Mouse (Mus musculus) layer of hippocampus, adult 9-11 months (tissue): ENCODE measurements around the gene Fut1.
"Not testable (repeated sequence)": the region's sequence is repeated elsewhere in the genome, so short reads cannot be mapped to it uniquely, and the experiment has no call there.

Experiments
- DNase-seq: peaks from one replicate; pipeline ENCODE4 v3.0.0; 2022

Gene Fut1

GRCm38 (mm10) chr7:45640191-45640957 is 23.3 kb downstream of the Fut1 start:
- DNase-seq, result no peak

DNA sequence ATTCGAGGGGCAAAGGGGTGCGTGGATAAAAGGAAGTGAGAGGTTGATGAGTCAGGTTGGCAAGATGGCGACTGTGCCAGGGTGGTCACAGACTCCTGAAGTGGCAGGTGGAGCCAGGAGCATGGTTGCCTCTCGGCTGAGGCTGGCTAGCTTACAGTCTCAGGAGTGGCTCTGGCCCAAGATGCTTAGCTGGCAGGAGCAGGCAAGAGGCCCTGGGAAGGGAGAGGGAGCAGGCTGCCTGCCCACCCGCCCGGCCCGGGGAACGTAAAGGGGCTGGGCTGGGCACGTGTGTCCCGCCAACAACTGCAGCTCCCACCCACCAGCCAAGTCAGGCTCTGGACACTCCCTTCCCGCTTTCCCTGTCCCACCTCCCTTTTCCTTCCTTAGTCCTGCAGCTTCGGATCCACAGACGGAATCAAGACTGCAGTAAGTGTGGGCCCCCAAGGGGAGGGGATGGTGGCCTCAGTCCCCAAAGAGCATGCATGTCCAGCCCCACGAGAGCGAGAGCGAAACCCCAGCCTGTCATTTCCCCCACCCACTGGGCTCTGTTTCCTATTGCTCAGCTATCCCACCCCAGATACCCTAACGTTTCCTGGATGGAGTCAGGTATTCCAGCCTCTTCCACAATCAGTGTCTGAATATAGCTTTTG is 24.4 kb downstream of the Fut1 start:
- DNase-seq, result no peak

DNA sequence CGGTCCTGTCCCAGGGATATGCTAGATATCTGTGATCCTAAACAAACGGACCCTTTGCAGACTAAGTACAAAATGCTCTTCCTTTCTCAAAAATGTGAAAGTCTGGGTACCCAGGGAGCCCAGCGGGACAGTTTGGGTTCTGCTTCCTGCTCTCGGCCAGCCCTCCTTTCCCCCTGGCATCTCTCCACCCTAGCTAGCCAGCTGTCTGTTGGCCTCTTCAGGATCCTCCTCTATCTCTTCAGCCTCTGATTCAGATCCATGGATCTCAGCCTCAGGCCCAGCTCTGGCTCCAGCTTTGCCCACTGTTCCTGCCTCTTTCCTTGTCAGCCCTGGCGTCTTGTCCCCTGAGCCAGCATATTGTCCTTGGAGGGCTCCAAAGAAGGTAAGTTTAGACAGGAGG is 25.0 kb downstream of the Fut1 start:
- DNase-seq, result no peak

DNA sequence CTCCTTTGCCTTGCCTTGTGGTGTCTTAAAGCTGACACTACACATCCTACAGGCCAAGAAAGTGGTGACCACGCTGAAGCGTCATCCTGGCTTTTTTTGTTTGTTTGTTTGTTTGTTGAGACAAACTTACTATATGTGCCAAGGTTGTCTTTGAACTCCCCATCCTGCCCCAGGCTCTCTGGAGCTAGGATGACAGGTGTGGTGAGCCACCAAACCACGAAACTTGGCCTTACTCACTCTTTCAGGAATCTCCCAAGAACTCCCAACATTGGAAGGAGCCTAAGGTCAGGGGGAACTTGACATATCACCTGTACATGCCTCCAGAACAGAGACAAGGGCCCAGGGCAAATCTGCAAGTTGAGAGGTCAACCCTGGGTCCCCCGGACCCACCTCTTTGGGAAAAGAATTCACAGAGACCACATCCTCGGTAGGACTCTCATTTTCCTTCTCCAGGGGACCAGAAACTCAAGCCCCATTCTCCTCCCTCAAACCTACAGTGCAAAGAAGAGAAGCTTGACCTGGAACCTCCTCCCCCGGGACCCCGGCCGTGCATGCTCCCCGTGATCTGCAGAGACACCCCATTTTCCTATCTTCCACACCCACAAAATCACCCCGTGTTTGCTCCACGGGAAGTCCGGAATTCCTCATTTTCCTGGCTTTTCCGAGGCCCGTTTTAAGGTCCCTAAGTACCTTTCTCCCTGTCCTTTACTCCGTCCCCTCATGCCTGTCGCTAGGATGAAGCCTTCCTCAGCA is 25.6 kb downstream of the Fut1 start:
- DNase-seq, result no peak

DNA sequence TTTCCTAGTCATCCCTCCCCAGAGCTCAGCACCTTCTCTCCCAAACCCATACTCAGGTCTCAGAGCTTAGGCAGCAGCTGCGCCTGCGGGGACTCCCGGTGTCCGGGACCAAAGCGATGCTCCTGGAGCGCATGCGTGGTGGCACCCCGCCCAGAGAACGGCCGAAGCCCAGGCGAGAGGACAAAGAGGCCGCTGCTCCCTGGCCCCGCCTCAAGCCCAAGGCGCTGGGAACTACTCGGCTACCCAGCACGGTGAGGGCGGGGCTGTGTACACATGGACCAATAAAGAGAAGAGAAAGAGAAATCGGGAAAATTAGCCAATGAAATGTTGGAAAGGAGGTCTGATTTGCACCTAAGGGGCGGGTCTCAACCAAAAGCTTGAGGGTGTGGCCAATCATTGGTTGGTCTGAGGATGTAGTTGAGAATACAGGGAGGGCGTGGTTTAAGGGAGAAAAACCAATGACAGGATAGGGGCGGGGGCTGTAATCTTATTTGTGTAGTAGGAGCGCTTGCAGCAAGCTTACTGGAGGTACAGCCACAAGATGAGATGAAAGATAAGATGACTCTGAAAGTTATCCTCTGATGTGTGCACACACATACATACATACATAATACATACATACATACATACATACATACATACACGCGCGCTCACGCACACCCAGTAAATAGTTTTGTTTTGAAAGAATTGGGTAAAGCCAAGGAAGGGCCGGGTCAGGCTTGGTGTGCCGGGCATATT is 26.5 kb downstream of the Fut1 start:
- peak; percentile 96 for DNase-seq

GRCm38 (mm10) chr7:45644183-45644582 is 27.1 kb downstream of the Fut1 start:
- peak; percentile 76 for DNase-seq

DNA sequence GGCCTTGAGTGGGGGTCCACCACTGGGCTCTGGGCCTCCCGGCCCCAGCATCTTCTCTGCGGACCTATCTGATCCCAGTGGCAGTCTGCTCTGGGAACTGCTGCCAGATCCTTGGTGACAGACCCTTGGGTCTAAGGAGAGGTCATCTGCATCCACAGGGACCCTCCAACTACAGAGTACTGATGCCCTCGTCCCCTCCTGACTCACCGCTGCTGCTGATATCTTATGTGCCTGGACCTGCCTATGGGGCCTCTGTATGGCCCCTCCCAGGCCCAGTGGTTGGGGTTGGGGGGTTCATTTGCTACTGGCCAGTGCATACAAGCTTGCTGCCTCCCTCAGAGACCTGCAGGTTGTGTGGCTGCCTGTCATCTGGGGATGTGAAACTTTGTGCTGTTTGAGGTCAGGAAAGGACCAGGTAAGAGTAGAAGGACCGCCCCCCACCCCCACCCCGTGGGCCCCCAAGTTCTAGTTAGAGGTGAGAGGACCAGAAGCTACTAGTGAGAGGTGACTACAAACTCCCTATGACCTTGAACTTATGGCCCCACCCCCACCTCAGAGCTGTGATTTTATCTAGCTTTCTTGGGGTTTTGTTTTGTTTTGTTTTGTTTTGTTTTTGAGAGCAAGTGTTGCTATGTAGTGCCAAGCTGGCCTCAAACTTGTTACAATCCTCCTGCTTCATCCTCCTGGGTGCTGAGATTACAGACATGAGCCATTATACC is 27.9 kb downstream of the Fut1 start:
- DNase-seq, result no peak

DNA sequence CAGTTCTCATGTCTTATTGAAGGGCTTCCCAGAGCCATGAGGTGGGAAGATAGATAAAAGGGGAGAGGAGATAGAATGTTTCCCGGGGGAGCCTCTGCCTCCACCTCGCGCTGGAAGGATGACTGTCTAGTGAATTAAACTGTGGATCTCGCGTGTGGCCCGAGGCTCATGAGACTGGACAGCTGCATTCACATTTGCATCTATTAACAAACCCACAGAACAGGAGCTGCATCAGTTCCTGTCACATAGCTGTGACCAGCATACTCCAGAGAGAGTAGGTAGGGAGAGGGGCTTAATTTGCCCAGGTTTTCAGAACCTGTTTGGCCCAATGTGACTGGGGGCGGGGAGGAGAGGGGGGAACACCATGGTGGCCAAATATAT is 28.5 kb downstream of the Fut1 start:
- DNase-seq, result no peak

DNA sequence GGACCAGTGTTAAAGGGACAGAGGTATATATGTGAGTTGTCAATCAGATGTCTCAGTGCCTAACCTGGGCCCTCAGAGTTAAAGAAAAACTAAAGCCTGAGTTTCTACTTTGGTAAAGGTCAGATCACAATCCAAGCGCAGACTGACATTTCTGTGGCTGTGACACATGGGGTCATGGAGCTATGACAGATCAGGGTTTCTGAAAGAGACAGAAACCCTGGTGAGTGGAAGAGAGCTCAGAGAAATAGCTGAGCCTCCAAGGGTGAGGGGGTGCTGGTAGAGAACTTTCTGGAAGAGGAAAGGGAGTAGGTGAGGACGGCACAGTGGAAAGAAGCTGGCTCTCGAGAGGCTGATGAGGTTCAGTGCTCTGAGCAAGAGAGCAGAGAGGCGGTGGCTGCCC is 29.6 kb downstream of the Fut1 start:
- no peak for DNase-seq

DNA sequence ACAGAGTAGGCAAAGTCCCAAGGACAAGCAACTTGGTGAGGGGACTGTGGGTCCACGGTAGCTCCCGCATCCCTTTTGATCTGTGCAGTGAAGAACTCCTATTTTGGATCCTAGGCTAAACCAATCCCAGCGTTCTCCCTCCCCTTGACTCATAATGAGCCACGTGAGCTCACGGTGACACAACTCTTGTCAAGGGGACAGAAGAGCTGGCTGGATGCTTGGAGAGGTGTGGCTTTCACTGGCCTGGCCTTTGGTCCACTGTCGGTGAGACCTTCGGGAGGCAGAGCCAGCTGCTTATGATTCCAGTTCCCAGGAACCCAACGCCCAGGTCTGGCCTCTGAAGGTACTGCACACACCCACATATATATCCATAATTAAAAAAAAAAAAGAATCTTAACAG is 32.3 kb downstream of the Fut1 start:
- no peak for DNase-seq

DNA sequence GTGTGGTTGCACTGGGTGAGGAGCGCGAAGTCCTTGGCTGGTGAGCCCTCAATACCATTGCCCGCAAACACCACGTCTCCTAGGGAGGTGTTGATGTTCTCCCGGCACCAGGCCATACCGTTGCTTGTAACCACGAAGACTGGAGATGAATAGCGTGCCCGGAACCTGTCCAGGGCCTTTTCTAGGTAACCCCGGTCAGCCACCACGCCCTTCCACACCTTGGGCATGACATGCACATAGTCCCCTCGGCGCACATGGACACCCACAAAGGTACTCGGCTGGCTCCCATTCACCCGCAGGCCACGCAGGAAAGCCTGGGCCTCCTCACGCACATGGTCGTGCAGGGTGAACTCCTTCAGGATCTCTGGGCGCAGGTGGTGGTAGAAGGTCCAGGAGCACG is 33.4 kb downstream of the Fut1 start:
- DNase-seq, result not testable (repeated sequence)

DNA sequence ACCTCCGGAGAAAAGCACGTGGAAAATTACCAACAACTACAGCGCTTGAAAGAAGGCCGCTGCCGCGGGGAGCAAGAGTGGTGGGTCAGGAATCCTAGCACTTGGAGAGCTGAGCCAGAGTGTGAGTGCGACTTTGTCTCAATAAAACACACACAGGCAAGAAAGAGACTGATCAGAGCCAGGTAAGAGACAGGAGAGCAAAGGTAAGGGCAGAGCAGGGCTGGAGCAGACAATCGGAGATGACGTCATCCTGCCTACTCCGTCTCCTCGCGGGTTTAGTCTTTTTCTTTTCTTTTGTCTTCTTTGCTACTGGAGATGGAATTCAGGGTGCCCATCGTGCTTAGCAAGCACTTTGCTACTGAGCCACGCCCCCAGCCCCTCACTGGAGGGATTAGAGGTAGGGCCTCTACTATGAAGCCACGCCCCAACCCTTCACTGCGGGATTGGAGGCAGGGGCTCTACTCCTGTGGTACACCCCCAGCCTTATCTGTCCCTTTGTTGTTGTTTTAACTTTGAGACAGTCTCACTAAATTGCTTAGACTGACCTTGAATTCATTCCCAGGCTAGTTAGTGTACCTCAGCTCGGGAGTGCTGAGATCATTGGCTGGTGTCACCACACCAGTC is 37.4 kb downstream of the Fut1 start:
- no peak for DNase-seq

DNA sequence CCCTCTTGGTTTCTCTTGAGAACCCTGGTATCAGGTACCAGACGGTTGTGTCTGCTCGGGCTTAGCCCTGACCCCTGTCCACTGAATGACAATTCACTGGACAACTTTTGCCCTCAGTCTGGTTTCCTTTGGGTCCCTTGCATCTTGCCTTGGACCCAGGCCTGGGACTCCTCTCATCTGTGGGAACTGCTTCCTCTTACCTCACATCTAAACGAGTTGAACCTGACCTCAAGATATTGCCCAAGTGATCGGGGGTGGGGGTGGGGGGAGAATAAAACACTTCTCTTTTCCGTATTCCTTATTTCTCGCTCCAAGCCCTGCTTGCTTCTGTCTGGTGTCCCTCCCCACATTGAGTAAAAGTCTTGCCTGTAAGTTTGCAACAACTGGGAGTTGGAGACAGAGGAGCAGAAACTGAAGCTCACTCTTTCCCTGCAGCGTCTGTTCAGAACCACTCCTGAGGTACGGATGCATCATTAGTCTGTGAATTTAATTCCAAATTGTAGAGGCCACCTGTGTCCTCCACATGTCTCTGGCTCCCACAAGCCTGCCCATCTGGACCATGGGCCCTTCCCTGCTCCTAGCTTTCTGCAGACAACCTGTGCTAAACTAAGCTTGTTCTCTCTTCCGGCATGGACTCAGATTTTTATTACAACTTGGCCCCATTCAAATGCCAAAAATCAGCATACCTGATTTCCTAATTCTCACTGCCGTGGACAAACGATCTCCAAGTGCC is 43.8 kb downstream of the Fut1 start:
- no peak for DNase-seq

DNA sequence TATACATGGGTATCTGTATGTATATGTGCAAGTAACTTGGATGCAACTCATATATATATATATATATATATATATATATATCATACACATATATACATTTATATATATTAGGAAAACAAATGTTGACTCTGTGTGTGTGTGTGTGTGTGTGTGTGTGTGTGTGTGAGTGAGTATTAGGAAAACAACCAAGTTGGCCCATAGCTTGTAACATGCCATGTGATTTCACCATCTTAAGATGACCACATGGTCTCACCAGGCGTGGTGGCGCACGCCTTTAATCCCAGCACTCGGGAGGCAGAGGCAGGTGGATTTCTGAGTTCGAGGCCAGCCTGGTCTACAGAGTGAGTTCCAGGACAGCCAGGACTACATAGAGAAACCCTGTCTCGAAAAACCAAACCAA is 44.6 kb downstream of the Fut1 start:
- DNase-seq, result not testable (repeated sequence)

DNA sequence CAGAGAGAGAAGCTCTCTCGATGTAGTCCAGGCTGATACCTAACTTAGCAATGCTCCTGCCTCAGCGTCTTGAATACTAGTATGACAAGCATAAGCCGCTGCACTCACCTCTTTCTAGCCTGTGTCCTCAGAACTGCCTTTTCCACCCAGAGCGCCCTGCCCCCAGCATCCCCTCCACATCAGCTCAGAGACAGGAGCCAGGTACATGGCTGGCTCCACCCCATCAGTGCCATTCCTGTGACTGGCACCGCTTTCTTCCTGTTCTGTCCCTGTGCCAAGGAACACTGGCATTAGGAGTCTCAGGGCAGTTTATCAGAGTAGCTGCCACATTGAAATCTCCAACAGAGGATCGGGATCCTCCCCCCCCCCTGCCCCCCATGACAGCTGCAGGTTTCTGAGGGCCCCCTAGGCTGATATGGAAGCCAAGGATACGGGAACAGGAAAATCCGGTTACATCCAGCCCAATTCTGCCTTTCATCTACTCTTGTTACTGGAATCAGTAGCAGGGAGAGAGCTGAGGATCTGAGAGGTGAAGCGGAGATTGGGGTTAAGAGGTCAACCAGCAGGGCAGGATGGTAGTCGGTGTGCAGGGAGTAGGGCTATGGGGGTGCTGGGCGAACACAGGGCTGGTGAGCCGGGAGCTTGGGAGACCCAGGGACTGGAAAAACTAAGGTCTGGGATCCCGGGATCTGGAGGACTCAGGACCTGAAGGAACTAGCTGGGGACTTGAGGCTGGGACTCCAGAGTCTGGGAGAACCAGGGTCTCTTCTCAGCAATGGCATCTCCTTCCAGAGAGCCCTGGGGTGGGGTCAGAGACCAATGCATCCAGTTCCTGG is 48.4 kb downstream of the Fut1 start:
- DNase-seq, result no peak

- no peak for DNase-seq
Measured at GRCm38 (mm10) chr7:45666161-45666560, 49.1 kb downstream of the Fut1 start, which contains the start of gene Fut2. Fut2 (minus strand) TSS chr7:45666394.

- peak; percentile 69 for DNase-seq
Measured at GRCm38 (mm10) chr7:45667761-45668160, 50.7 kb downstream of the Fut1 start.

DNA sequence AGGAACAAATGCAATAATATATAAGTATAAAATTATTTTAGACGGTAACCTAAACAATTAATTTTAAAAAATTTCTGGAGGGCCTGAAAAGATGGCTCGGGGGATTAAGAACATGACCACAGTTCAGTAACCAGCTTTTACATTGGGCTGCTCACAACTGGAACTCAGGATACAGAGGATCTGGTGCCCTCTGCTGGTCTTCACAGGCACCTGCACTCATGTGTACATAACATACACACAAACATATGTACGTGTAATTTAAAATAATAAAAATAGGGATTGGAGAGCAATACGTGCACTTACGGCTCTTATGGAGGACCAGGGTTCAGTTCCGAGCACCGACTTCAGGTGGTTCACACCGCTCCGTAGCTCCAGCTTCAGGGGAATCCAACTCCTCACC is 51.8 kb downstream of the Fut1 start:
- DNase-seq, result no peak
